Mouse (Mus musculus) liver, adult 2 months (tissue): ENCODE results near the gene Rps11.

ENCODE experiments used
- CTCF ChIP-seq: fragments of 200-500 bp; IDR thresholded peaks from 2 replicates; pipeline ENCODE4 v1.5.1; 2011; ENCODE audit warnings: low read depth, low read length, control low read depth
- POLR2A ChIP-seq: fragments of 200-500 bp; IDR thresholded peaks from 2 replicates; pipeline ENCODE4 v1.6.1; 2011; ENCODE audit warnings: low read length, control low read depth; ENCODE audit not compliant: insufficient read depth; ENCODE audit errors: extremely low read depth

DNA sequence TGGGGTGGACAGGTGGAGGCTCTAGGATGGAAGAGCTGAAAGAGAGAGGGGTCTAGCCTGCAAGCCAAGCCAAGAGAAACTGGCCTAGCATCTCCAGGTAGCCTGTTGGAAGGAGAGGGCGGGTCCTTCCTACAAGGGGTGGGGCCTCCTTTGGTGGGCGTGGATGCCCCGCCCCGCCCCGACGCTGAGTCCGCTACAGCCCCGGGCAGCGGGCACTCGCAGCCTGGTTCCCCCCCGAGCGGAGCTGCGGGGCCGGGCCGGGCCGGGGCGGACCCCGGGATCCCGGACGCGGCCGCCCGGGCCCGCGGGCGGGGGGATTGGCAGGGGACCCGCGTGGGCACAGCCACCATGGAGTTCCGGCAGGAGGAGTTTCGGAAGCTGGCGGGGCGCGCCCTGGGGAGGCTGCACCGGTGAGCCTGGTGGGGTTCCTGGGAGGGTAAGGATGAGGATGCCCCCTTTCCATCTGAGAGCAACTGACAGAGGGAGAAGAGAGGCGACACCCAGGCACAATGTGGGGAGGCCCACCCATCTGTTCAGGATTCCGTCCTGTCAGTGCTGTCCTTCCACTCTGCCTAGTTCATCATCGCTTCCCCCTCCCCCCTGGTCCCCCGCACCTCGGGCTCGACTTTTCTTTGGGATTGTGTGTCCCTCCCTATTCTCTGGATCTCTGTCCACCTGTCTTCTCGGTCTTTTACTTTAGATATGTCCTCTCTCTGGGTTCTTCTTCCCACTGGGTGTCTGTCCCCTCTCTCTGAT lies 39.7 kb upstream of the Rps11 start, which contains the start of gene Slc17a7:
- TF ChIP-seq CTCF (no peak), POLR2A (no peak)
